Mouse (Mus musculus) midbrain, postnatal 0 days (tissue): ENCODE measurements around the gene Mthfr. TPM values are rescaled to one million over a fixed set of nuclear protein-coding genes. Genes with fewer than 3 reads are reported as not detected.

Source experiments
- ATAC-seq: fragments of 200-750 bp; cut with Nextera tagmentation; 2 replicates; pipeline ENCODE4 v1.8.0; 2017; ENCODE audit warnings: moderate number of reproducible peaks, mild to moderate bottlenecking, moderate TSS enrichment, moderate library complexity; ENCODE audit not compliant: low FRiP score
- DNase-seq: peaks from one replicate; pipeline ENCODE4 v3.0.0-alpha.2; 2015; ENCODE audit warnings: low spot score
- H3K27ac ChIP-seq: fragments of 300-500 bp; sonication (generic); 2 replicates; pipeline ENCODE4 v1.5.1; 2014; ENCODE audit warnings: low read depth, mild to moderate bottlenecking, low read length, mixed read lengths
- H3K27me3 ChIP-seq: fragments of 300-500 bp; sonication (generic); 2 replicates; pipeline ENCODE4 v1.6.1; 2014; ENCODE audit warnings: low read length, control low read depth, mixed read lengths; ENCODE audit not compliant: insufficient read depth
- H3K36me3 ChIP-seq: fragments of 300-500 bp; sonication (generic); 2 replicates; pipeline ENCODE4 v1.6.1; 2014; ENCODE audit warnings: low read length, control low read depth, mixed read lengths; ENCODE audit not compliant: insufficient read depth
- H3K4me1 ChIP-seq: fragments of 300-500 bp; sonication (generic); 2 replicates; pipeline ENCODE4 v1.6.1; 2014; ENCODE audit warnings: mild to moderate bottlenecking, control low read depth, antibody characterized with exemption, low read length, mixed read lengths; ENCODE audit not compliant: insufficient read depth
- H3K4me2 ChIP-seq: fragments of 300-500 bp; sonication (generic); 2 replicates; pipeline ENCODE4 v1.6.1; 2014; ENCODE audit warnings: low read depth, mild to moderate bottlenecking, low read length, mixed read lengths; ENCODE audit not compliant: poor library complexity, severe bottlenecking
- H3K4me3 ChIP-seq: fragments of 300-500 bp; sonication (generic); 2 replicates; pipeline ENCODE4 v1.5.1; 2014; ENCODE audit warnings: low read depth, mild to moderate bottlenecking, low read length, moderate library complexity
- H3K9ac ChIP-seq: fragments of 300-500 bp; sonication (generic); replicated peaks from 2 replicates; pipeline ENCODE4 v1.6.1; 2014; ENCODE audit warnings: mild to moderate bottlenecking, low read length, moderate library complexity, mixed read lengths; ENCODE audit not compliant: poor library complexity, severe bottlenecking
- H3K9me3 ChIP-seq: fragments of 300-500 bp; sonication (generic); 2 replicates; pipeline ENCODE4 v1.6.1; 2016; ENCODE audit warnings: low read length, control low read depth
- CTCF ChIP-seq: IDR thresholded peaks from 2 replicates; pipeline ENCODE4 v1.5.1; 2016; ENCODE audit warnings: antibody characterized with exemption, mild to moderate bottlenecking
- WGBS: fragments of 180-500 bp; shearing (Covaris S2); extraction: QIAGEN DNeasy Blood & Tissue Kit; methylation state at CpG from one replicate; pipeline ENCODE4 v1.1.7; 2014; 5-methylcytosine and 5-hydroxymethylcytosine counted together
- polyA plus RNA-seq: library from polyadenylated mRNA; unstranded; fragments of >200 nt; fragmentation: Nextera tagmentation; extraction: Ambion mirVana; gene quantifications from 2 replicates; pipeline ENCODE4 v1.2.1, GENCODE M21; 2015
- total RNA-seq: library from RNA; depleted of rRNA; stranded (reverse); fragments of >200 nt; gene quantifications from 2 replicates; pipeline ENCODE4 v1.2.3, GENCODE M21; 2014; rRNA removed

The Mthfr gene
- total and polyA plus RNA-seq, 2 experiments from 2014 or later = 10.1 to 51.1 TPM

- WGBS = 71% methylated on average over 22 of the region's 22 CpGs
- Histone ChIP-seq H3K4me3 (no peak overlapping the region), H3K27ac (no peak overlapping the region), H3K4me1 (no peaks in the 10 kb centered on the region), H3K27me3 (no peaks in the 10 kb centered on the region), H3K36me3 (peaks cover 12% of the 10 kb centered on the region), H3K9ac (0 out of 2 replicates have a peak overlapping the region, but pooled peaks have one; percentile 29), H3K9me3 (no peaks in the 10 kb centered on the region), H3K4me2 (no peak overlapping the region)
- DNase-seq (peak; percentile 65), ATAC-seq (peak; percentile 28)
- TF ChIP-seq CTCF = no peak
These were observed 68.9 kb downstream of the Mthfr start for GRCm38 (mm10) chr4:148107621-148108291.

GRCm38 (mm10) chr4:148108565-148109100 is 69.8 kb downstream of the Mthfr start:
- Histone ChIP-seq H3K36me3 (peaks cover 15% of the 10 kb centered on the region), H3K4me3 (no peak overlapping the region), H3K27ac (no peak overlapping the region), H3K9me3 (no peaks in the 10 kb centered on the region), H3K27me3 (no peaks in the 10 kb centered on the region), H3K4me1 (no peaks in the 10 kb centered on the region), H3K9ac (no peak overlapping the region), H3K4me2 (no peak overlapping the region)
- 67% methylated on average over 7 of the region's 7 CpGs for WGBS
- no peak for ATAC-seq
- DNase-seq = no peak
- TF ChIP-seq CTCF = no peak

Other genes with a start within 250 kb of the Mthfr start
- 3.1 and 3.7 TPM in 2 replicates for gene Zfp984, start 229.3 kb upstream of the Mthfr start, total RNA-seq
- gene Zfp984, start 229.3 kb upstream of the Mthfr start, polyA plus RNA-seq = 3.1 and 3.3 TPM in 2 replicates
- 11.2 and 12.9 TPM in 2 replicates for gene Zfp933, start 190.7 kb upstream of the Mthfr start, total RNA-seq
- 4.2 and 5.5 TPM in 2 replicates for gene Zfp933, start 190.7 kb upstream of the Mthfr start, polyA plus RNA-seq
- gene Miip, start 170.3 kb upstream of the Mthfr start, total RNA-seq = 24.1 and 36.5 TPM in 2 replicates
- gene Miip, start 170.3 kb upstream of the Mthfr start, polyA plus RNA-seq = 29.2 and 37.3 TPM in 2 replicates
- gene Fv1, start 170.1 kb upstream of the Mthfr start, total RNA-seq = 5.0 and 5.1 TPM in 2 replicates
- 3.1 and 3.4 TPM in 2 replicates for gene Fv1, start 170.1 kb upstream of the Mthfr start, polyA plus RNA-seq
- gene Mfn2, start 134.4 kb upstream of the Mthfr start, total RNA-seq = 92.3 and 97.7 TPM in 2 replicates
- gene Mfn2, start 134.4 kb upstream of the Mthfr start, polyA plus RNA-seq = 96.9 and 99.0 TPM in 2 replicates
- gene Plod1, start 102.3 kb upstream of the Mthfr start, total RNA-seq = 25.1 and 26.1 TPM in 2 replicates
- gene Plod1, start 102.3 kb upstream of the Mthfr start, polyA plus RNA-seq = 20.0 and 20.2 TPM in 2 replicates
- 56.8 and 68.3 TPM in 2 replicates for gene 2510039O18Rik, start 98.2 kb upstream of the Mthfr start, total RNA-seq
- gene 2510039O18Rik, start 98.2 kb upstream of the Mthfr start, polyA plus RNA-seq = 10.6 and 12.3 TPM in 2 replicates
- gene Nppb, start 53.3 kb upstream of the Mthfr start, total RNA-seq = not detected in 2 replicates
- gene Nppb, start 53.3 kb upstream of the Mthfr start, polyA plus RNA-seq = 0.29 TPM in 1 of 2 replicates, not detected in the other
- gene Nppa, start 38.4 kb upstream of the Mthfr start, total RNA-seq = 2.2 and 2.9 TPM in 2 replicates
- 4.5 and 6.1 TPM in 2 replicates for gene Nppa, start 38.4 kb upstream of the Mthfr start, polyA plus RNA-seq
- 58.2 and 64.9 TPM in 2 replicates for gene Clcn6, start 256 bp upstream of the Mthfr start, total RNA-seq
- gene Clcn6, start 256 bp upstream of the Mthfr start, polyA plus RNA-seq = 26.1 and 26.5 TPM in 2 replicates
- gene Agtrap, start 49.0 kb downstream of the Mthfr start, total RNA-seq = 6.6 and 7.5 TPM in 2 replicates
- gene Agtrap, start 49.0 kb downstream of the Mthfr start, polyA plus RNA-seq = 7.4 and 8.6 TPM in 2 replicates
- gene Mad2l2, start 91.3 kb downstream of the Mthfr start, total RNA-seq = 42.0 and 51.7 TPM in 2 replicates
- gene Mad2l2, start 91.3 kb downstream of the Mthfr start, polyA plus RNA-seq = 84.0 and 89.1 TPM in 2 replicates
- 23.9 and 29.5 TPM in 2 replicates for gene Draxin, start 91.6 kb downstream of the Mthfr start, total RNA-seq
- 4.3 and 5.0 TPM in 2 replicates for gene Draxin, start 91.6 kb downstream of the Mthfr start, polyA plus RNA-seq
- 23.4 and 27.7 TPM in 2 replicates for gene Fbxo6, start 113.1 kb downstream of the Mthfr start, total RNA-seq
- gene Fbxo6, start 113.1 kb downstream of the Mthfr start, polyA plus RNA-seq = 23.6 and 25.8 TPM in 2 replicates
- gene Fbxo44, start 121.4 kb downstream of the Mthfr start, total RNA-seq = 169 and 189 TPM in 2 replicates
- 107 and 116 TPM in 2 replicates for gene Fbxo44, start 121.4 kb downstream of the Mthfr start, polyA plus RNA-seq
- 13.5 and 17.5 TPM in 2 replicates for gene Fbxo2, start 121.5 kb downstream of the Mthfr start, total RNA-seq
- gene Fbxo2, start 121.5 kb downstream of the Mthfr start, polyA plus RNA-seq = 17.0 and 18.1 TPM in 2 replicates
- 19.7 and 25.1 TPM in 2 replicates for gene Disp3, start 248.9 kb downstream of the Mthfr start, total RNA-seq
- gene Disp3, start 248.9 kb downstream of the Mthfr start, polyA plus RNA-seq = 6.8 and 7.8 TPM in 2 replicates